Mouse (Mus musculus): ENCODE data around the gene Sun2.

The Sun2 gene

GRCm38 (mm10) chr15:79741921-79742705 lies at the start of gene Sun2:
TSS of gene Sun2 (minus strand) at chr15:79742536.
- ATAC-seq (ENCODE audit: insufficient number of reproducible peaks, low FRiP score, low TSS enrichment): peak; percentile 86

DNA sequence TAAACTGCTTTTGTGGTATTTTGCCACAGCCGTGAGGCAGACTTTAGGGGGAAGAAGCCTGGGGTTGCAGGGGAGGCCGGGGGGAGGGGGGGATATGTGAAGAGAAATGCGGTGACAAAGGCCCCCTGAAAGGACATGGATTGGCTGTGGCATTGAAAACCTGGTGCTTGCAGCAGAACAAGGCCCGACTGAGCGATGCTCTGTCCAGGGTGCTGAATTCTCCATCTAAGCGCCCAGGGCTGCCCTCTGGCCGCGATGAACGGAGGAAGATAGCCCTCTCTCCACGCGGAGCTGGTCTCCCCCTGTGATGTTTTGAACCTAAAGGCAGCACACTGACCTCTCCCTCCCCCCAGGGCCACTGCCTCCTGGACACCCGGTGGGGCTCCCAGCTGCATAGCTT lies 49.2 kb upstream of the Sun2 start:
- ATAC-seq (ENCODE audit: insufficient number of reproducible peaks, low FRiP score, low TSS enrichment): no peak

DNA sequence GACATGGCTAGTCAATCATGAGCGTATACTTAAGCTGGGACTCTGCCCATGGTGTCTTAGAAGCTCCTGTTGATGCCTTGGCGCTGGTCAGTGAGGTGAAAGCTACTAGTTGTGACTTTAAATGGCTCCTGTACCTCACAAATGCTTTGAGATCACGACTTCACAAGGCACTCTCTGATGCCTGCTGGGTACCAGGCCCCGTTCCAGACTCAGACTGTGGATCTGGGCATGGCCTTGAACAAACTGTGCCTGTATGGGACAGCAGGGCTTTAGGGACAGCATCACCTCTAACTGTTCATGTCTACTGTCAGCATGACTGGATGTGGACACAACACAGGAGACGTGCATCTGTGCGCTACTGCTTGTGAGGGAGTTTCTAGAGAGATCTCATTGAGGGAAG lies 48.6 kb upstream of the Sun2 start:
- no peak for ATAC-seq (ENCODE audit: insufficient number of reproducible peaks, low FRiP score, low TSS enrichment)

DNA sequence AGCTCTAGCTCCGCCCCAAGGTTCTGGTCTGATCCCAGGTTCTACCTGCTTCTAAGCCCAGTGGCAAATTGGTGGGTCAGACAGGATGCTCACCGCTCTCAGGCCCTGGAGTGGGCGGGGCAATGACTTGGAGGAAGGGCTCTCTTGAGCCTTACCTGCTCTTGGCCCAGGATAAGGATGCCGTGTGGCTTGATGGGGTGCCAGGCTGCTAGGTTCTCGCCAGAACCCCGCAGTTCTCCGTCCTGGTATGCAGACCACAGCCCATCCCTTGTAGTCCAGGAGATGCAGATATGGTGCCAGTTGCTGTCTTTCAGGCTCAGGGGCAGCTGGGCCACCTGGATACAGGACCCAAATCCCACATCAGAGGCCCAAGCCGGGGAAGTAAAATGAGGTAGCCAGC lies 47.8 kb upstream of the Sun2 start:
- no peak for ATAC-seq (ENCODE audit: insufficient number of reproducible peaks, low FRiP score, low TSS enrichment)

- no peak for ATAC-seq (ENCODE audit: insufficient number of reproducible peaks, low FRiP score, low TSS enrichment)
Observed at GRCm38 (mm10) chr15:79787815-79788214, 45.5 kb upstream of the Sun2 start.

DNA sequence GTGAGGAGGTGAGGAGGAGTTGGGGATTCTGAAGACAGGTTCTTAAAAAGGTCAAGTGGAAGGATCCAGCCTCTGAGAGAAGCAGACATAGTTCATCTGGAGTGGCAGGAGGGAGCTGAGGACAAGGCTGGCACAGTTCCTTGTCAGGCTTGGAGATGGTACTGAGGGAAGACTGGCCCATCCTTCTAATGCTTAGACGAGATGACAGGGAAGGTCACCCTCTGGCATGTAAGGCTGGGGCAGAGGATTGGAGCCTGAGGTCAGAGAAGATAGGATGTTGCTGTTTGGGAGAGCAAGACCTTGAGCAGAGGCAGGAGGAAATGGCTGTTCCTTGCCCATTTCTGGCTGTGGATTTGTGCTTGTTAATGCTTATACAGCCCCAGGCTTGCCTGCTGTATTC lies 42.7 kb upstream of the Sun2 start:
- no peak for ATAC-seq (ENCODE audit: insufficient number of reproducible peaks, low FRiP score, low TSS enrichment)

DNA sequence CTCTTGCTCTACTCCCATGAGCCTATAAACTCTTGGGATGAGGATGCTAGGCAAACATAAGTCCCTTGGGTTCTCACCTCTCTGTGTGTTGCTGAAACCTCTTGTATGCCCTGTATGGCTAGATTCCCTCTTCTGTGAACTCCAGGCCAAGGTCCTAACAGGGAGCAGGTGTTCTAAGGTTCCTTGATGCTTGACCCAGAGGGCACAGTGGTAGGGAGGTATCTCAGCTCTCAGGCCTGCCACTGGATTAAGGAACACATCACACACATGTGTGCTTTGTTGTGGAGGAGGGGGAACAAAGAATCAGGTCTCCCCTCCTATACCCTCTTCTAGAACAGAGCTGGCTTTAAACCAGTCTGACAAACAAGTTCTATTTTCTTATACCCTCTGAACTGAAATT lies 35.4 kb upstream of the Sun2 start, which contains the start of gene Dnal4:
Gene Dnal4, minus strand, starts transcription at position 101 of the 400 bp plus-strand sequence.
- ATAC-seq (ENCODE audit: insufficient number of reproducible peaks, low FRiP score, low TSS enrichment): no peak

DNA sequence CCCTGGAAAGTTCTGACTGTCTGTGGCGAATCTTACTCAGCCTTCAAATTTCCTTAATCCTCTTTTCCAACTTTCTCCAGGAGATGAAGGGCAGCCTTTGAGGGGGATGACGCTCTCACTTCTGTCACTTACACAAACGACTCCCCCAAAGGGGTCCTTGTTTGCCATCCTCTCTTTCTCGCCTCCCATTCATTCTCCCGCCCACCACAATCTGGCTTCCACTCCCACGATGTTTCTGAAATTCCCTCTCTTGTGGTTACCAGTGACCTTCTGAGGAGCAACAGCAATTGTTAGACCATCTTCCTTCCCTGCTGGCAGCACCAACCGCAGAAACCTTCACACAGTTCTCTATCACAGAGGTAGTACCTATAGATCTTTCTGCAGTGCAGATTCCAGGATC lies 33.3 kb upstream of the Sun2 start:
- no peak for ATAC-seq (ENCODE audit: insufficient number of reproducible peaks, low FRiP score, low TSS enrichment)

DNA sequence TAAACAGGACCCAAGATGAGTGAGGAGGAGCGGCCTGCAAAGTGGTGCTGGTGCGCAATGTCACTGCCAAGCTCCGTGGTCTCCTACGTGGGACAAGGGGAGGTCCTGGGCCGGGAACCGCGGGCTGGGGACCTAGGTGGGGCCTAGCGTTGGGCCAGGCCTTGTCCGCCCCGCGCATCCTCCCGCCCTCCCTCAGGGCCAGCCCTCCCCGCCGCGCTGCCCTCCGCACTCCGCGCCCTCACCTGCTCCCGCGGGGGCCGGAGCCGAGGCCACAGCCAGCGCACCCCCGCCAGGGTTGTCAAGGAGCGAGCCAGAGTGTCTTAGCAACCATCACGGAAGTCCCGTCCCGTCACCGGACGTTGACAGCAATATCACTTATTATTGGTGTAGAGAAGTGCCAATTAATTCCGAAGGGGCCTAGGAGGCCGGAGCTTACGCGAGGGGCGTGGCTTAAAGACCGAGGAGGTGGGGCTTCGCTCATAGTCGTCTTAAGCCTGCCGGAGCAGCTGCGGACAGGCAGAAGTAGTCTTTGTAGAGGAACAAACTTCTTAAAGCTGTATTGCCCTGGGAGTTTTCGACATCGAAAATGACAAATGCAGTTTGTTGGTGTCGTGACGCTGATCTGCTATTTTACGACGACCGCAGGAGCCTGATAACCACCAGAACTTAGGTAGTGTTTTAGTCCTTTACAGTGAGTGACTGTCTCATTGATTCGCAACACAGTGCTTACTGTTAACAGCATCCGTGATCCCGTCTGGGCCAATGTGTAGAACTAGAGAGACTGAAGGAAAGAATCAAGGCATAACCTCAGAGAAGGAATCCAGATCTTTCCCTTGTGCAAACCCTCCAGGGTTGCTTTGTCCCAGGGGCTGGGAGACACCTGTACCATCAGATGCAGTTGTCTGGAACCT lies 32.0 kb upstream of the Sun2 start:
- ATAC-seq (ENCODE audit: insufficient number of reproducible peaks, low FRiP score, low TSS enrichment): peak; percentile 99

- no peak for ATAC-seq (ENCODE audit: insufficient number of reproducible peaks, low FRiP score, low TSS enrichment)
Observed at GRCm38 (mm10) chr15:79770629-79771240, 28.4 kb upstream of the Sun2 start.

GRCm38 (mm10) chr15:79768302-79768701 lies 26.0 kb upstream of the Sun2 start:
- no peak for ATAC-seq (ENCODE audit: insufficient number of reproducible peaks, low FRiP score, low TSS enrichment)

DNA sequence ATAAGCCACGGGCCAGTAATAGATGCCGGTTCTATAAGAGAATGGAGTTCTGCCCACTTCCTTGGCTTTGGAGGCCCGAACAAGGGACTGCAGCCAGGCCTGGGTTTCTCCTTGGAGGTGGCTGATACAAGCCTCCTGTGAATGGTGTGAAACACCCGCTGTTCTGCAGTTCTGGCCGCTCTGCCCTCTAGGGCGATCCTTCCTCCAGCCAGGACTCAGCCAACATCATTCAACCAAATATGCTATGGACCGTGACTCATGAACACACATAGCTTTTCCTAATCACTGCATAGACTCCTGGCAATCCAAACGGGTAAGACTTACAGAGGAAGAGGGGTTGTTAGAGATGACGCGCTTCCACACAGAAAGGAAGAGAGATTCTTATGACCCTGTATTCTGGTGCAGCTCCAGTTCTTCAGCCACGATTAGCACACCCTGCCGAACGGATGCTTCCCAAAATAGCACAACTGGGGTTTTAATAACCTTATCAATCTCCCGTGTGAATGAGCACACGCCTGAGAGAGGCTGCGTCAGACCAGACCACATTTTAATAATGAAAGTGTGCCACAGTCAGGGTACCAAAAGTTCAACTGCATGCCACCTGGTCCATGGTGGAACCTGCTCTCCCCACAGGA lies 25.1 kb upstream of the Sun2 start:
- no peak for ATAC-seq (ENCODE audit: insufficient number of reproducible peaks, low FRiP score, low TSS enrichment)

DNA sequence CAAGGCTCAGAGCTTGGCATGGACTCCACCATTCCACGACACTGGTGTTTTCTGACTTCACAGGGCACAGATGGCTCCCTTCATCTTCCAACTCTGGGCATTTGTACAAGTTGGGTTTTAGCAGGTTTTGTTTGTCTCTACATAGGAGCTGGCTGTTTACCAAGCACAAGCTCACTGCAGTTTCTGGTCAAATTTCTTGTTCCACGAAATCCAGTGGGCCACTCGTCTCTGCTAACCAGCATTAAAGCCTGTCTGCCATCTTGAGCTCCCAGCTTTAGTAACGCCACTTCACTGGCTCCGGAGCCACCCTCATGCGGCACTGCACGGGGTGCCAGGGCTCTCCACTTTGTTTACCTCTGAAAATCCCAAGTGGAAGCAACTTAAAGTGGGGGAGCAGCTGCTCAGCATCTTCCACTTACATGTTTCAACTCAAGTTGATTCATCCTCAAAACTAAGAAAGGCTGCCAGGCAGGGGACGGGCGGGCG lies 24.3 kb upstream of the Sun2 start:
- ATAC-seq (ENCODE audit: insufficient number of reproducible peaks, low FRiP score, low TSS enrichment): no peak

GRCm38 (mm10) chr15:79766168-79766567 lies 23.8 kb upstream of the Sun2 start:
- ATAC-seq (ENCODE audit: insufficient number of reproducible peaks, low FRiP score, low TSS enrichment): no peak

DNA sequence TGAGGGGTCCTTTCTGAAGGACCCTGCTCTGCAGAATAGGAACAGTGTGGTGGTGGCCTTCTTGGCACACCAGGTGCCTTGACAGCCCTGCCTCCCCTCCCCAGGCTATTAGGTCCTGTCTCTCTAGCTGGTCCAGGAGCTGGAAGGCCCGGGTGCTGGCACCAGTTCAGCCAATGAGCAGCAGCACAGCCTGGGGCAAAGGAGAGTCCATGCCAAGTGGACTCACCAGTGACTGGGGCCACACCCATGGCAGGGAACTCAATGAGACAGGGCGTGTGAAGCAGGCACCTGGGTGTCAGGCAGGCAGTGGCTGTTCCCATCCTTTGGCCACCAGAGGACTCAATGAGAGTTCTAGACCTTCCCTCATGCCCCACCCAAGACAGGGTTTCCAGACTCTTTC lies 23.0 kb upstream of the Sun2 start:
- ATAC-seq (ENCODE audit: insufficient number of reproducible peaks, low FRiP score, low TSS enrichment): no peak

DNA sequence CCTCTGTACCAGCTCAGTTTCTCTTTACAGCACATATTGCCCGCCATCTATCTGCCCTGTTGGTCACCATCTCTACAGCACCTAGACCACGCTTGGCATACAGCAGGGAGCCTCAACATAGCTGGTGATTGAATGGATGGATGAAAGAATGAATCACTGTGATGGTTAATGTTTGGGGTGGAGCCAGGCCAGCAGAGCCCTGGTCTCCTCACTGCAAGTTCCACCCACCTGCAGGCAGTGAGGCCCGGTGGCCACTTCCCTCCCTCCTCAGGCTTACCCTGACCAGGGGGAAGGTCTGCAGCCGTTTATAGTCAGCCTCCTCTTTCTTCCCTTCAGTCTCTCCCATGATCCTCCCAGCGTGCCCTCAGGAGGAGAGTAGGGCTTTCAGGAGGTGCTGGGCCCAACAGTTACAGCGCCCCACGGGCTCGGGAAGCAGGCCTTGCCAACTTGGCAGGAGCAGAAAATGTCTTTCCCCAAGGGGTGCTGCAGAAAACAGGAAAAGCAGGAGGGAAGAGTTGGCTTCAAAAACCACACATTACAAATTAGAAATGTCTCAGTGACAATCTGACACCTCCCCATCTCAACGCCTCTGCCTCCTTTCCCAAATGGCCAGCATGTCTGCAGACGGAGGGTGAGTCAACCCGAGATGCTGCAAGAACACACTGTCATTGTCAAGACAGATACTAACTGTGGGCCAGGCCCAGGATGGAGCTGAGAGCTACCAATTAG lies 22.4 kb upstream of the Sun2 start:
- ATAC-seq (ENCODE audit: insufficient number of reproducible peaks, low FRiP score, low TSS enrichment): no peak

- peak; percentile 60 for ATAC-seq (ENCODE audit: insufficient number of reproducible peaks, low FRiP score, low TSS enrichment)
Observed at GRCm38 (mm10) chr15:79763601-79764246, 21.4 kb upstream of the Sun2 start.

DNA sequence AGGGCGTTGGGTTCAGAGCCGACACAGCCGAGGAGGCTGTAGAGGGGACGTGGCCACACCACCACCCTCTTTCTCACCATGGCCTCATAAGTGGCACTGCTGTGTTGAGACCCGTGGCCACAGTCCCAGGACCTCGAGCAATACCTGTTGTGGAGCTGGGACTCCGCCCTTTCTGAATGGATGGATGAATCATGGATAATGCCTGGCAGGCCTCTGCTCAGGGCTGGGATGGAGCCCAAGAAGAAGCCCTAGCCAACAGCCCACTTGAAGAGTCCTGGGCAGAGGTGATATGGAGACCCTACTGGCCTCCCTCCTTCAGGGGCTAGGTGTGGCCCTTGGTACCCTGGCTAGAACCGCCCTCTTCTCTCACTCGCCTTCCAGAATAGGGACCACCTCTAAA lies 20.7 kb upstream of the Sun2 start:
- ATAC-seq (ENCODE audit: insufficient number of reproducible peaks, low FRiP score, low TSS enrichment): no peak

- no peak for ATAC-seq (ENCODE audit: insufficient number of reproducible peaks, low FRiP score, low TSS enrichment)
Observed at GRCm38 (mm10) chr15:79760956-79761355, 18.6 kb upstream of the Sun2 start.

Measured in cerebellum, adult (tissue).